Mouse (Mus musculus): Measurements from ENCODE around the gene Fkbp5.
A peak's percentile ranks its signal among the peaks of the same experiment; 100 is the strongest.
"Not testable (repeated sequence)": the region's sequence is repeated elsewhere in the genome, so short reads cannot be mapped to it uniquely, and the experiment has no call there.

The Fkbp5 gene

GRCm38 (mm10) chr17:28373821-28374220 lies 143.5 kb downstream of the Fkbp5 start:
- DNase-seq (ENCODE audit: low read depth), result peak; percentile 87

GRCm38 (mm10) chr17:28371941-28372340 lies 145.4 kb downstream of the Fkbp5 start:
- DNase-seq (ENCODE audit: low read depth), result peak; percentile 38

- DNase-seq (ENCODE audit: low read depth), result peak; percentile 93
Measured at GRCm38 (mm10) chr17:28371286-28371685, 146.0 kb downstream of the Fkbp5 start.

GRCm38 (mm10) chr17:28369056-28369455 lies 148.3 kb downstream of the Fkbp5 start:
- DNase-seq (ENCODE audit: low read depth), result peak; percentile 43

- DNase-seq (ENCODE audit: low read depth), result peak; percentile 80
Measured at GRCm38 (mm10) chr17:28368449-28368848, 148.9 kb downstream of the Fkbp5 start.

- no peak for DNase-seq (ENCODE audit: low read depth)
Measured at GRCm38 (mm10) chr17:28365122-28365521, 152.2 kb downstream of the Fkbp5 start, which contains the start of gene Tulp1. Tulp1 (minus strand) TSS chr17:28365222.

GRCm38 (mm10) chr17:28363507-28363906 lies 153.8 kb downstream of the Fkbp5 start:
- no peak for DNase-seq (ENCODE audit: low read depth)

- DNase-seq (ENCODE audit: low read depth), result no peak
Measured at GRCm38 (mm10) chr17:28362653-28363292, 154.6 kb downstream of the Fkbp5 start.

GRCm38 (mm10) chr17:28361921-28362652 lies 155.2 kb downstream of the Fkbp5 start:
- no peak for DNase-seq (ENCODE audit: low read depth)

GRCm38 (mm10) chr17:28360531-28361277 lies 156.6 kb downstream of the Fkbp5 start:
- DNase-seq (ENCODE audit: low read depth), result no peak

GRCm38 (mm10) chr17:28358576-28359261 lies 158.6 kb downstream of the Fkbp5 start:
- DNase-seq (ENCODE audit: low read depth), result not testable (repeated sequence)

- no peak for DNase-seq (ENCODE audit: low read depth)
Measured at GRCm38 (mm10) chr17:28355871-28356270, 161.5 kb downstream of the Fkbp5 start.

- no peak for DNase-seq (ENCODE audit: low read depth)
Measured at GRCm38 (mm10) chr17:28352018-28352417, 165.3 kb downstream of the Fkbp5 start.

GRCm38 (mm10) chr17:28351353-28351890 lies 165.9 kb downstream of the Fkbp5 start:
- DNase-seq (ENCODE audit: low read depth), result no peak

- DNase-seq (ENCODE audit: low read depth), result peak; percentile 93
Measured at GRCm38 (mm10) chr17:28350466-28351352, 166.6 kb downstream of the Fkbp5 start, which contains the start of gene Tead3. Tead3 (minus strand) TSS chr17:28350817.

GRCm38 (mm10) chr17:28349901-28350465 lies 167.3 kb downstream of the Fkbp5 start:
- no peak for DNase-seq (ENCODE audit: low read depth)

- peak; percentile 63 for DNase-seq (ENCODE audit: low read depth)
Measured at GRCm38 (mm10) chr17:28349264-28349880, 168.0 kb downstream of the Fkbp5 start.

Measured in NIH3T3 (cell line).